Mouse (Mus musculus): ENCODE measurements around the gene Prepl. TPM values are rescaled to one million over a fixed set of nuclear protein-coding genes. Genes with fewer than 3 reads are reported as not detected.
A peak's percentile ranks its signal among the peaks of the same experiment; 100 is the strongest.

Gene Prepl
- 22.5 and 22.7 TPM in 2 replicates for polyA plus RNA-seq (2015; fragmentation: Nextera tagmentation; extraction: Ambion mirVana)

DNA sequence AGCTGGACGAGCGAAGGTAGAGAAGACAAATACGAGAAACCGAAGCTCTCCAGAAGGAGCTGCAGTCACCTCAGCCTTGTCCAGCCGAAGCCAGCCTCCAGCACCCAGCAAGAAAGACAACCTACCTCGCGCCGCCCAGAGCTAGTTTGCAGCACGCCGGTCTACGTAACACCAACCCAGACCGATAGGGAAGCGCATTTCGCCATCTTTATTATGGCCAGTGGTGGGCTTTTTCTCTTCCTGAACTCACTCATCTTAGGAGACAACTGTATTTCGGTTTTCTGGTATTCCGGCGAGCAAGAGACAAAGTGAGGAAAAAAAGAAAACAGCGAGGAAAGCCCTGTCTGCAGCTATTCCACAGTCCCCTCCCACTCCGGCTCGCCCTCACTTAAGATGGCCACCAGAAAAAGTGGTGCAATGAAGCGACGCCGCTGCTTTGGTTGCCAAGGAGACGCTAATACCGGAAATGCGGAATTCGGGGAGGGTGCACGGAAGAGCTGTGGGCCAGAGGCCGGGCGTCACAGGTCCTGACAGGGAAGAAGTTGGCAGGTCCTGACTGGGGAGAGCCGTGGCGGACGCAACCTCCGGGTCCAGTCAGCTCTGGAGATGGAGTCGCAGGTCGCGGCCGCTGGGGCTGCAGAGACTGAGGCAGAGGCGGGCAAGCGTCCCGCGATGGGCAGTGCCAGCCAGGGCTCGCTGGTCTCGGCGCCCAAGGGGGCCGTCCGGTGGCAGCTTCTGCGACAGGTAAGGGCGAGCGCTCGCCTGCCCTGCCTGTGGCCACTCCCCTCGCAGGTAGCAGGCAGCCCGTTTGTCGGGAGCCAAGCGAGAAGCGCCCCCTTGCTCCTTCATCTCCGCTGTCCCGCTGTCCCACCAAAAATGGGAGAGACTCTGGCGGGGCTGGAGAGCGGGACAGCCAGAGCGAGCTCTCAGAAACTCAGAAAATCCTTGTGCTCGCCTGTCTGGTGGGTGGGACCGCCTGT is at the start of gene Prepl, which contains the start of gene Camkmt:
Gene Prepl, minus strand, starts transcription at position 122 of the 980 bp plus-strand sequence.
Gene Camkmt, plus strand, starts transcription at position 433 of the 980 bp plus-strand sequence.
- no peaks in the 10 kb centered on the region for H3K36me3 ChIP-seq
- H3K27me3 ChIP-seq (replicated peaks) = no peaks in the 10 kb centered on the region
- peak within 1 kb of the TSS; percentile 98 for H3K4me3 ChIP-seq
- ATAC-seq (ENCODE audit: extremely low read depth, insufficient number of reproducible peaks, low FRiP score, low TSS enrichment) = peak; percentile 95
- H3K27ac ChIP-seq (replicated peaks) = peak within 1 kb of the TSS; percentile 77
- under 1% methylated on average over 61 of the region's 63 CpGs for WGBS
- H3K9me3 ChIP-seq = no peaks in the 10 kb centered on the region
- peak within 1 kb of the TSS; percentile 90 for H3K9ac ChIP-seq
- peak within 1 kb of the TSS; percentile 93 for H3K4me2 ChIP-seq
- peaks cover 43% of the 10 kb centered on the region for H3K4me1 ChIP-seq

DNA sequence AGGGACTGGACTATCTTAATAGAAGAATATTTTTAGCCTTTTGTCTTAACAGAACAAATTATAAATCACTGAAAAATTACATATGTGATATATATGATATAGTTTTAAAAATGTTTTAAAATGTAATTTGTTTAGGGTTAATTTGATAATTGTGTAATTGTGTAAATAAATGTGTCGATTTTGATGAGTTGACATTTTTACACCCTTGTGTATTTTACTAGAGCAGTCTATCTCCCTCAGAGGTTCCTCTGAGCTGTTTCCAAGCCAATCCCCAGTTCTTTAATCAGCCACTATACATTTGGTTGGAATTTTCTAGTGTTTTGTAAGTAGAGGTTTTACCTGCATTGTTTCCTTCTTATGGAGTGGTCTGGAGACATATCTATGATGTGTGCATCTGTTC is 48.4 kb upstream of the Prepl start:
- 76% methylated on average over 1 of the region's 1 CpGs for WGBS
- Histone ChIP-seq H3K9ac (no peak overlapping the region), H3K4me1 (no peaks in the 10 kb centered on the region), H3K4me2 (no peak overlapping the region), H3K9me3 (no peaks in the 10 kb centered on the region), H3K27me3 (replicated peaks) (no peaks in the 10 kb centered on the region), H3K36me3 (no peaks in the 10 kb centered on the region), H3K4me3 (no peak overlapping the region), H3K27ac (replicated peaks) (no peak overlapping the region)
- no peak for ATAC-seq (ENCODE audit: extremely low read depth, insufficient number of reproducible peaks, low FRiP score, low TSS enrichment)

DNA sequence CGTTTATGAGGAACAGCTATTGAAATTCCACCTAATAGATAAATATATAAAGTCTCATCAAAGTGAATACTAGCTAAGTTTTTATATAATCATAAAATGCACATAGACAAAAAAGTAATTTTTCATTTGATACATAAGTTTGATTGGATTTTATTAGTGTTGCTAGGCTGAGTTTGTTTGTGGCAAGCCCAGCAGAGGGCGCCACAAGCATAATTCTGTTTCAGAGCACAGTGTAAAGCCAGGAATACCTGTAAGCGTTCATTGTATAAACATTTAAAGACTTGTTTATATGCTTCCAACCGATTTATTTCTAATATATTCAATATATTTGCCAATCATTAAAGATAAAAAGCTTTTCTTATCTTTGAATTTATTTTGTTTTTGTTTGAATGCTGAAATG is 26.6 kb upstream of the Prepl start:
- Histone ChIP-seq H3K27me3 (replicated peaks) (no peaks in the 10 kb centered on the region), H3K4me3 (no peak overlapping the region), H3K4me2 (no peak overlapping the region), H3K9ac (no peak overlapping the region), H3K4me1 (peaks cover 18% of the 10 kb centered on the region), H3K27ac (replicated peaks) (no peak overlapping the region), H3K9me3 (no peaks in the 10 kb centered on the region), H3K36me3 (no peaks in the 10 kb centered on the region)
- WGBS = 28% methylated on average over 4 of the region's 4 CpGs
- no peak for ATAC-seq (ENCODE audit: extremely low read depth, insufficient number of reproducible peaks, low FRiP score, low TSS enrichment)

DNA sequence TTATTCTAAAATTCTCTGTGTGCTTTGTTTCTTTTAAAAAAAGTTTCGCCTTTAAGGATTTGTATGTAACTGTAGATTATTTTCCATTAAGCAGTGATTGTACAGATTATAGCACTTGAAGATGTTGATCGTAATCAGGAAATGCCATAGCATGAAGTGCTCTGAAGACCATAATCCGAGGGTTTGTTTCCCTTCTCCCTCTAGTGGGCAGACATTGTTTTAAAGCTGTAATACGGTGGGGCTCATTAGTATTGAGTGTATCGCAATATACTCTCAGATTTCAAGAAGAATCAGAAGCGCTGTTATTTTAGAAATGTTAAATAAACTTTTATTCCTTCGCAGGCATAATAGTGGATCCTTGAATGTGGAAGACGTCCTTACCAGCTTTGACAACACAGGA is 23.4 kb upstream of the Prepl start:
- no peaks in the 10 kb centered on the region for H3K4me1 ChIP-seq
- no peak for ATAC-seq (ENCODE audit: extremely low read depth, insufficient number of reproducible peaks, low FRiP score, low TSS enrichment)
- no peak overlapping the region for H3K4me3 ChIP-seq
- no peaks in the 10 kb centered on the region for H3K9me3 ChIP-seq
- H3K9ac ChIP-seq = no peak overlapping the region
- H3K4me2 ChIP-seq = no peak overlapping the region
- no peaks in the 10 kb centered on the region for H3K27me3 ChIP-seq (replicated peaks)
- no peak overlapping the region for H3K27ac ChIP-seq (replicated peaks)
- WGBS = 76% methylated on average over 8 of the region's 8 CpGs
- H3K36me3 ChIP-seq = no peaks in the 10 kb centered on the region

DNA sequence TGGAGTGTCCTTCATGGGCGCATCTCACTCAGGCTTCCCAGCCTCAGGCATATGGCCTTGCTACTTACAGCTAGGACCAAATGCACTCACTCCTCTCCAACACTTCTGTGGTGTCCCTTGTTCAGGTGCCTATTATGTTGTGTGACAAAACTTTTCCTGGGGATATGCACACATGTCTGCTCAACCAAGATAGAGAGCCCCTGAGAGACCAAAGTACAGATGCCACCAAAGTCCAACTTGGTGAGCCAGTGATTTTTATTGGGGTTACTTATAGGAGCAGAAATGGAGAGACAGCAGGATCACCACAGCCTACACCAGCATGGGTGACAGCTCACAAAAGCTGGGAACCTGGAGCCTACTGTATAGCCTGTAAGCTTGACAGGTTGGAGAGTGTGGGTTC is 20.6 kb upstream of the Prepl start:
- no peak for ATAC-seq (ENCODE audit: extremely low read depth, insufficient number of reproducible peaks, low FRiP score, low TSS enrichment)

DNA sequence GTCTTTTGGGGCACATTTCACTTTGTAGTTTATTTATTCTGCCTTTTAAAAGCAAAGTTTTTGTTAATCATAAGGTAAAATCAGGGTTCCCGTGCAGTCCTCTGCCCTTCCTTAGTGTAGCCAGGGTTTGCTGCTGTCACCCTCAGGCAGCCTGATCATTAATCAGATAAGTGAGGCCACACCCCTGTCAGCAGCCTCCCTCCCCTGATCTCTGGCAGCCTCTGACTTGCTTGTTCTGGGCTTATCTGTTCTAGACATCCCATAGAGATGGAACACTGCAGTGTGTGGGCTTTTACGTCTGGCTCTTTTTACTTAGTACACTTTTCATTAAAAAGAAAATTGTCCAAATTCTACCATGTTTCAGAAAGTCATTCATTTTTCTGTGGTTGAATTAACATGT is 13.3 kb upstream of the Prepl start:
- WGBS = 31% methylated on average over 2 of the region's 2 CpGs
- Histone ChIP-seq H3K4me1 (no peaks in the 10 kb centered on the region), H3K27me3 (replicated peaks) (no peaks in the 10 kb centered on the region), H3K9me3 (peaks cover 9% of the 10 kb centered on the region), H3K4me2 (no peak overlapping the region), H3K4me3 (no peak overlapping the region), H3K27ac (replicated peaks) (no peak overlapping the region), H3K36me3 (peaks cover 12% of the 10 kb centered on the region), H3K9ac (no peak overlapping the region)
- ATAC-seq (ENCODE audit: extremely low read depth, insufficient number of reproducible peaks, low FRiP score, low TSS enrichment) = no peak

More for the DNA sequence above, 20.6 kb upstream of the Prepl start:
- WGBS = 82% methylated on average over 1 of the region's 1 CpGs
- Histone ChIP-seq H3K9me3 (no peaks in the 10 kb centered on the region), H3K4me2 (no peak overlapping the region), H3K9ac (no peak overlapping the region), H3K4me1 (no peaks in the 10 kb centered on the region), H3K27ac (replicated peaks) (no peak overlapping the region), H3K27me3 (replicated peaks) (no peaks in the 10 kb centered on the region), H3K4me3 (no peak overlapping the region), H3K36me3 (no peaks in the 10 kb centered on the region)

DNA sequence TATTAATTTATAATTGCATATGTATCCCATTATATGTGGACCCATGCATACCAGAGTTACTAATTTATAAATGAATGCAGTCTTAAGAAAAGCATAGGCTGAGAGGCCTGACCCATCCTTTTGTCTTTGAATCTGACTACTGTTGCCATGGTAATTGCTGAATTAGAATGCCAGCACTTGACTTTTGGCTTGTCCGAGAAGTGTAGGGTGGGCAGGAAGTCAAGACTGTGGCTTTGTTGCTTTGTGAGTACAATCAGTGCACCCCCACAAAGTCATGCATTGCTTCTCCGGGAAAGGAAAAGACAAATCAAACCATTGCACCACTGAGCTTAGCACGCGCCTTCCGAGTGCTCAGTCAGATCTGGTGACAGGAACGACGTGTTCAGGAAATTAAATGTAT is 11.7 kb upstream of the Prepl start:
- no peak overlapping the region for H3K27ac ChIP-seq (replicated peaks)
- no peaks in the 10 kb centered on the region for H3K27me3 ChIP-seq (replicated peaks)
- H3K9me3 ChIP-seq = peaks cover 17% of the 10 kb centered on the region
- H3K4me3 ChIP-seq = no peak overlapping the region
- WGBS = 85% methylated on average over 7 of the region's 7 CpGs
- H3K4me2 ChIP-seq = no peak overlapping the region
- H3K36me3 ChIP-seq = peaks cover 25% of the 10 kb centered on the region
- ATAC-seq (ENCODE audit: extremely low read depth, insufficient number of reproducible peaks, low FRiP score, low TSS enrichment) = no peak
- no peak overlapping the region for H3K9ac ChIP-seq
- H3K4me1 ChIP-seq = no peaks in the 10 kb centered on the region

DNA sequence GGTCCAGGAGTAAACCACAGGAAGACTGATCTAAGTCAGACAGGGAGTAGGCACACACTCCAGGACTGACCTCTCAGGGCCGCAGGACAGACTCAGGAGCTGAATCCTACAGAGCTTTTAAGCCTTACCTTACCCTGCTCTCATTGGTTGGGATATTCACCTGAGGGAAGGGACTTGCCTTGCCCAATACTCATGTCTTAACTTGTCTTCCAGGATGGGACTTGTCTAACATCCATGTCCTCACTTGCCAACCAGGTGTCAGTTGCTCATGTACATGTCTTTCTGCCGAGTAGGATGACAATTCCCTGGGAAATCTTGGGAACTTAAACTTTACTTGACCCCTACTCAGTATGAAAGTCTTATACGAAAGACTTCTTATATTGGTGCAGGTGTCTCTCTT is 10.2 kb upstream of the Prepl start:
- H3K9ac ChIP-seq = no peak overlapping the region
- peaks cover 25% of the 10 kb centered on the region for H3K36me3 ChIP-seq
- no peaks in the 10 kb centered on the region for H3K4me1 ChIP-seq
- H3K9me3 ChIP-seq = peaks cover 17% of the 10 kb centered on the region
- WGBS = 89% methylated on average over 3 of the region's 3 CpGs
- no peak for ATAC-seq (ENCODE audit: extremely low read depth, insufficient number of reproducible peaks, low FRiP score, low TSS enrichment)
- H3K4me3 ChIP-seq = no peak overlapping the region
- H3K27me3 ChIP-seq (replicated peaks) = no peaks in the 10 kb centered on the region
- H3K27ac ChIP-seq (replicated peaks) = no peak overlapping the region
- H3K4me2 ChIP-seq = no peak overlapping the region

DNA sequence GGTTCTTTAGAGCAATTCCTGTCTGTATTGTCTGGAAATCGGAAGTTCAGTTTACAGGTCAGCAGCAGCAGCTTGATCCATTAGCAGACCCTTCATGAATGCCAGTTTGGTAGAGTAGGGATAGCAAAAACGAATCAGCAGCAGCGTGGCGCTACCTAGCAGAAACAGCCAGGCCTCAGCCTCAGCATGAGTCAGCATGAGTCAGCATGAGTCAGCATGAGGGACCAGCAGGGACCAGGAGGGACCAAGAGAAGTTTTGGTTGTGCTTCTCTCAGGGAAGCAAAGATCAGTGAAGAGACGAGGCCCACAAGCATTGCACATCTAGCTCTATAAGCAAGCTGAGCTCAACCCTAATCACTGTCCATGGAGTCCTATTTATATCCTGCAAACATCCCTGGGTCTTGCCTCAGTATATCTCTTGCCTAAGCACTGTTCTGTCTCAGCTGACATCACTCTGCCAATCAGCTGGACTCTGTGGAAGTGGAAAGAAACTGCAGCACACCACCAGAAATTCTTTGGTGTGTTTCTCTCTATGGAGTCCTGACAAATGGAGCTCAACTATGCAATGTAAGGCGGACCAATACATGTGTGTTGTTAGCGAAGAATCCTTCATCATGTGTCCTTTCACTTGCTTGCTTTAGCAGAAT is 8.8 kb upstream of the Prepl start:
- Histone ChIP-seq H3K9me3 (peaks cover 17% of the 10 kb centered on the region), H3K4me2 (no peak overlapping the region), H3K4me3 (no peak overlapping the region), H3K9ac (no peak overlapping the region), H3K36me3 (peaks cover 25% of the 10 kb centered on the region), H3K4me1 (no peaks in the 10 kb centered on the region), H3K27ac (replicated peaks) (no peak overlapping the region), H3K27me3 (replicated peaks) (no peaks in the 10 kb centered on the region)
- WGBS = 86% methylated on average over 7 of the region's 7 CpGs
- peak; percentile 37; the same call in 1 of the 2 replicates for ATAC-seq (ENCODE audit: extremely low read depth, insufficient number of reproducible peaks, low FRiP score, low TSS enrichment)

DNA sequence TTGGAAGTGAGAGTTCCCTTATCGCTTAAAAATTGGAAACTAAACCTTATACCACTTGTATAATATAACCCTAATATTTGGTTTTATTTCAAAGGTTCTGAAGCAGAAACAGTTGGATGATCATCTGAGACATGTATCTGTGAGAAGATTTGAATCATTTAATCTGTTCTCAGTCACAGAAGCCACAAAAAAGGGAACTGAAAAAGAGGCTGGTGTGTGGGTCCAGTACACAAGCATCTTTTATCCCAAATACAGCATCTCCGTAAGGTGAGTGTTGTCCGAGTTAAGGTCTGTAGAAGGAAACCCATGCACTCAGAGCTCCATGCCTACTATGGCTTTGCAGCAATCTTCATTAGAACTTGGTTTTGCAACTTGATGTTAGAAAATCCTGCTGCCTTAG is 6.4 kb upstream of the Prepl start:
- WGBS = 83% methylated on average over 3 of the region's 3 CpGs
- no peak for ATAC-seq (ENCODE audit: extremely low read depth, insufficient number of reproducible peaks, low FRiP score, low TSS enrichment)

DNA sequence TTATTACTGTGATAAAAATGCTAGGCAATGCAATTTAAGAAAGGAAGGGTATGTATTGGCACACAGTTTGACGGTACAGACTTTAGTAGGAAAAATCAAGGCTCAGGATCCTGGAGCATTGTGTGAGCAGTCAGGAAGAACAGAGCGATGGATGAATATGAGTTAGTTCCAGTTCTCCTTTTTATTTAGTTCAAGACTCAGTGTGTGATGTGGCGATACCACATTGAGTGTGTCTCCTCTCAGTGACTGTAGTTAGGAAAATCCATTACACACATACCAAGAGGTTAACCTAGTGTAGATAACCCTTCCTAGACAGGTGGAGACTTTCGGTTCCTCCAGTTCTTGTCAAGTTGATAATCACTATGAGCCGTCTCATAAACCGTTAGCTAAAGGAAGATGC is 1.7 kb upstream of the Prepl start:
- Histone ChIP-seq H3K4me2 (peak overlapping the region; percentile 93), H3K4me3 (peak overlapping the region; percentile 98), H3K27ac (replicated peaks) (no peak overlapping the region), H3K27me3 (replicated peaks) (no peaks in the 10 kb centered on the region), H3K36me3 (no peaks in the 10 kb centered on the region), H3K9ac (peak overlapping the region; percentile 87; the same call in 1 of the 2 replicates), H3K9me3 (no peaks in the 10 kb centered on the region), H3K4me1 (peaks cover 34% of the 10 kb centered on the region)
- WGBS = 84% methylated on average over 6 of the region's 6 CpGs
- ATAC-seq (ENCODE audit: extremely low read depth, insufficient number of reproducible peaks, low FRiP score, low TSS enrichment) = no peak

More for the DNA sequence above, 6.4 kb upstream of the Prepl start:
- H3K4me3 ChIP-seq = no peak overlapping the region
- no peak overlapping the region for H3K27ac ChIP-seq (replicated peaks)
- no peaks in the 10 kb centered on the region for H3K27me3 ChIP-seq (replicated peaks)
- no peak overlapping the region for H3K9ac ChIP-seq
- H3K9me3 ChIP-seq = peaks cover 17% of the 10 kb centered on the region
- peaks cover 8% of the 10 kb centered on the region for H3K4me1 ChIP-seq
- H3K4me2 ChIP-seq = no peak overlapping the region
- H3K36me3 ChIP-seq = peaks cover 25% of the 10 kb centered on the region
